Mouse (Mus musculus): Measurements from ENCODE around the gene Lmo7.

Lmo7 gene

GRCm38 (mm10) chr14:101878346-101879049 lies 148.7 kb downstream of the Lmo7 start:
- DNase-seq (ENCODE audit: low read depth, low spot score), result no peak

DNA sequence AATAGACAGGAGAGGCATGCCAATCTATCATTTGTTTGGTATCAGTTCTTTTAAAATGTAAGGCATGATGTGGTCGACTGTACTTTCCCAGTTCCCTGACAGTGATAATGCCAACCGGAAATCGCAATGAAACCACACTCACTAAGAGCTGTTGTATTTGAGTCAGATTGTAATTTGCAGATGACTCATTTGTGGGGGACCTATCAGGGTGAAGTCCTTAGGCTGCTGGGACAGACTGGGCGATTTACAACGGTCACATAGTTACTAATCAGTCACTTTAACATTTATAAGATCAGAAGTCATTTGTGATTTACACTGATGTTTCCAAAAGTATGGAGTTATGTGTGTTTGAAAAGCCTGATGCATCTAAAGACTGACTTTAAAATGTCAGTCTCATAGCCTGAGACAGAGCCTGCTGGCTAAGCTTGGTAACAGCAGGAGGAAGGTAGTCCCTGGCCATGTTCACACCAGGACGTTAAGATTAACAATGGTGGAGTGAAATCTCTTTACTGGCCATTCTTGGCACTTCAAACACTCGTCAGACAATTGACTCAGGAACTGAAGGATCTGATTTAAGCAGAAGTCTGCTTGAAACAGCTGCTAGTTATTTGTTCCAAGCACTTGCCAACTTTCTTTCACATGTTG lies 149.4 kb downstream of the Lmo7 start:
- DNase-seq (ENCODE audit: low read depth, low spot score), result no peak

DNA sequence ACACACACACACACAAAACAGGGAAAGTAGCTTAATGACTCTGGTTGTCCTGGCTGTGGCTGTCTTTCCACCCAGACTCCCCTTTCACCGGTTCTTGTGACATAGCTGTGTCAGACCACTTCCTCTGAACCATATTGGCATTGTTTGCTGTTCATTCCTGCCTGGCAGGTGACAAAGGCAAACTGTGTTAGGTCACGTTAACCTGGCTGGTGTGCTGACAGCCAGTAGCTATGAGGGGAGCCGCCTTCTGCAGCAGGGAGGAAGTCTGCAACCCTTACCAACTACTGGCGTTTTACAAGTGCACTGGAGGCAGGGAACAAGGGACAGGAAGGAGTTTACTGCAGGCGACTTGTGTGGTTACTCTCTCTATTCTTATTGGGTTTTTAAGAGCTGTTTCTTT lies 153.2 kb downstream of the Lmo7 start:
- no peak for DNase-seq (ENCODE audit: low read depth, low spot score)

DNA sequence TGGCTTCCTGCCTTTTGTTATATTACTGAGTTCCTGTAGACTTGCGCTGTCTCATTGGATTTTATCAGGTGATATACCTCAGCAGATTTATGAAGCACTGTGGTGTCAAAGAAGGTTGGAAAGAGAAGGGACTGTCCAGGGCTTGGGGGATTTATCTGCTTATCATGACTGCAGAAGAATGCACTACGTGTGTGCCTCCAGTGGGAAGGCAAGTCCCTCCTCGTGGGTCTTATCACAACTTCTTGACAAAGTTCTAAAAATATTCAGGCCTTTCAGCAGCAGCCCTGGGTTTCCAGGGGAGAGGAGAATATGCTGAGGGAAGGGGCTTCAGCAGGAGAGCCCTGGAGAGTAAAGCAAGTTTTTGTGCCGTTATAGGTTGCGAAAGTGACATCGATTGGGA lies 154.0 kb downstream of the Lmo7 start:
- no peak for DNase-seq (ENCODE audit: low read depth, low spot score)

DNA sequence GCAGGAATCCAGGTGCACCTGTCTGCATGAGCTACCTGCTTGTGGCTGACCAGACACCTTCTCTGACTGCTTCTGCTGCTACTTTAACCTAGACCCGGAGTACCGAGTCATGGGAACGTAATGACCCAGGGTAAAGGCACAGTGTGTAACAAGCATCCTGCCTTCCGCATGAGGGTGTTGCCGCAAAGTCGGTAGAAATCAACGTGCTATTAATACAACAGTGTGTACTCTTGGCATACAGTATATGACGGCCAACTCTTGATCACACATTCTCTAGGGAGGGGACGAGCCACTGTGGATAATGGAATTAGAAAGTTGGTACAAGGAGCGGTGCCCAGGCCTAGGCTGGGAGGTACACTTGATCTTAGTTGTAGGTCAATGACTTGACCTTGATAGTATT lies 156.6 kb downstream of the Lmo7 start:
- DNase-seq (ENCODE audit: low read depth, low spot score), result no peak

GRCm38 (mm10) chr14:101891903-101892448 lies 162.2 kb downstream of the Lmo7 start:
- DNase-seq (ENCODE audit: low read depth, low spot score), result no peak

- DNase-seq (ENCODE audit: low read depth, low spot score), result no peak
These were observed 162.7 kb downstream of the Lmo7 start for GRCm38 (mm10) chr14:101892496-101892895.

DNA sequence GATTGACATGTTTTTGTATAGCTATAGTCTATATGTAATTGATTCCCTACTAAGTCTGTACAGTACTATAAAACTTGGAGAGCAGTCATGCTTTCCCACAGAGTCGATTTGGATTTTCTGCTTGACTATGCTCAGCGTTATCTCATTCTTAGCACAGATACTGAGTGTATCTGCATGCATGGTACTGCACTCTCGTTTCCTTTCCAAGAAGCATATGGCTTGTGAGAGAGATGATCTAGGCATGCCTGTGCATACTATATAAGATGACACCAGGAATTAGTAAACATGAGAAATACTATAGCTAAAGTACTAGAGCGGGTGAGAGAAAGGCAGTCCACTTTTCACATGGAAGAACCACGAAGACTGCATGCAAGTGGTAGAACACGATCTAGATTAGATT lies 163.5 kb downstream of the Lmo7 start:
- DNase-seq (ENCODE audit: low read depth, low spot score), result no peak

DNA sequence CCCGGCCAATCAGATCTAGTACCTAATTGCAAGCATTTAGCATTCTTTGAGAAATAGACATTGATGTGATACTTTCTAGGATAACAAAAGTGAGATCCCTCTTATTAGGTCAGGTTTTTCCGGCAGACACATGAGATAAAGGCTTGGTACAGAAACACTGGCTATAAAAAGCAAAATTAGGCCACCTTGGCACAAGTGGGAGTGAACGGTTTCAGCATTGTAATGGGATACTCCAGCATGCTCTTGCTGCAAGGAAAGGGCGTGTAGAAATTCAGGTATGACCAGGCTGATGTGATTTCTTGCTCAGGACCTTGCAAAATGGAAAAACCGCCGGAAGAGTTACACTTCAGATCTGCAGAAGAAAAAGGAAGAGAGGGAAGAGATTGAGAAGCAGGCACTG lies 168.5 kb downstream of the Lmo7 start:
- no peak for DNase-seq (ENCODE audit: low read depth, low spot score)

DNA sequence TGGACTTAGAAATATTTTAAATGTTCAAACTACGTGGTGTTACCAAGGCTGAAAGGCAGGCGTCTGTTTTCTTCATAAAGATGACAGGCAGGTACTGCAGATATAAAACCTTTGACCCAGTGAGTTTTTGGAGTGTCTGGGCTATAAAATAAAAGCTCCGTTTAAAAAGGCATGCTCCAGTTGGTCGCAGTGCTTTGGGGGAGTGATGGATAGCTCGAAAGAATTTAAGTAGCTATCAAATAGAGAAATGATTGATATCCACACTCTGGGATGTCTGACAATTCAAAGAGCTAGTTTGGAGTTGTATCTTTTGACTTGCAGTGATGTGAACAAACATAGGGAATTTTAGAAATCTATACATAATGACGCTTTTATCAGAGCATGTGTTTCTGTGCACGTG lies 171.7 kb downstream of the Lmo7 start:
- no peak for DNase-seq (ENCODE audit: low read depth, low spot score)

DNA sequence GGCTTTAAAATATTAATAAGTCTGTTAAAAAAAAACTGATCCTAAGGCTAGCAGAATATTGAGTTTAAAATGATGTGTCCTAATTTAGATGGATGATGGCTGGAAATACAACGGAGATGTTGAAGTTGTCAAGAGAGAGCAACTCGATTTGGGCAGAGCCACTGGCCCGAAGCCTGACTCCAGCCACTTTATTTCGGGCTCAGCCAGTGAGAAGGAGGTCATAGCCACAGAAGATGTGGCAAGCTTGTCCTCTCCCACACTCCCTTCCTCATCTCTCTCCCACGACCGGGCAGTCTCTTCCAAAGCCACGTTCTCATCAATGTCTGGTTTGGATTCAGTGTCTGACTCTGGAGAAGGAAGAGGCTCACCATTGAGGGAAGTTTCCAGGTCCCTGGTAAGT lies 172.2 kb downstream of the Lmo7 start:
- DNase-seq (ENCODE audit: low read depth, low spot score), result no peak

DNA sequence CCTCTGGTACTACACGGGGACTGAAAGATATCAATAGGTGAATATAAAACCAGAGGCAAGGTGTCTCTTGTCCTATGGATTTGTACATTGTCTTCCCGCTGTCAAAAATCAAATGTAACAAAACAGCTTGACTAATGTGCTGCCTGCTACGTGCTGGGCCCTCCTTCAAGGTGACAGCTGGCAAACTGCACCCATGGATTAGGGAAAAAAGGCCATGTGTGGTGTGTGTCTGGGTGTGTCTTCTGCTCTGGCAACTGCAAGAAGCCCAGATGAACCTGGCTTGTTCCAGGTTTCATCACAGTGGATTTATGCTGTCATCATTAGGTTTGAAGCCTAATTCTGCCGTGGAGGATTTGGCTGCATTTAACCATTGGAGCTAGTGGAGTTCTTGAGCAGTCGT lies 174.0 kb downstream of the Lmo7 start:
- DNase-seq (ENCODE audit: low read depth, low spot score), result no peak

DNA sequence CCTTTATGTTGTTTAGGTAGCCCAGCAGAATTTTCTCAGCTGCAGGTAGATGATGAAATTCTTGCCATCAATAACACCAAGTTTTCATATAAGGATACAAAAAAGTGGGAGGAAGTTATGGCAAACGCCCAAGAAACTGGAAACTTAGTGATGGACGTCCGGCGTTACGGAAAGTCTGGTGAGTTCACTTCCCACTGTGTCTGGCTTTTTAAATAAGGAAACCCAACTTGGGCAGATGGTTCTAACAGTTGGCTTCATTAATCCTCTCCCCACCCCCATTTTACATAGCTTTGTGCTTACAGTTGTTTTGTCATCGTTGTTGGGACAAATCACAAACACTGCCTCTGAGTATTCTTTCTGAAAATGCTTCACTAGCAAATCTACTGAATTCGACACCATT lies 182.2 kb downstream of the Lmo7 start:
- no peak for DNase-seq (ENCODE audit: low read depth, low spot score)

GRCm38 (mm10) chr14:101912392-101912791 lies 182.6 kb downstream of the Lmo7 start:
- no peak for DNase-seq (ENCODE audit: low read depth, low spot score)

GRCm38 (mm10) chr14:101914321-101914720 lies 184.6 kb downstream of the Lmo7 start:
- DNase-seq (ENCODE audit: low read depth, low spot score), result no peak

- no peak for DNase-seq (ENCODE audit: low read depth, low spot score)
These were observed 186.1 kb downstream of the Lmo7 start for GRCm38 (mm10) chr14:101915867-101916266.

DNA sequence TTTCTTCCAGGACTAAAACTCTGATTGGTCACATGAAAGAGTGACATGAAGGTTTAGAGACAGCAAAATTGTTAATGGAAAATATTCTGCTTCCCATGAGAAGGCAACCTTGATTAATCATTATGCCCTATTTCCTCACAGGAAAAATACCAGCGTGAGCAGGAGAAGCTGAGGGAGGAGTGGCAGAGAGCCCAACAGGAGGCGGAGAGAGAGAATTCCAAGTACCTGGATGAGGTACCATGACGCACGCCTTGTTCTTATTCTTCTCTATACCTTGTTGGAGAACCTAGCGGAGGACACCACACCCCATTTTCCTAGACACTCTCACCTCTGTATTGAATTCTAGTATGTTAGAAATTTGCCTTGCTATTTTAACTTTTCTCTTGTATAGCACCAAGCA lies 188.7 kb downstream of the Lmo7 start:
- DNase-seq (ENCODE audit: low read depth, low spot score), result no peak

DNA sequence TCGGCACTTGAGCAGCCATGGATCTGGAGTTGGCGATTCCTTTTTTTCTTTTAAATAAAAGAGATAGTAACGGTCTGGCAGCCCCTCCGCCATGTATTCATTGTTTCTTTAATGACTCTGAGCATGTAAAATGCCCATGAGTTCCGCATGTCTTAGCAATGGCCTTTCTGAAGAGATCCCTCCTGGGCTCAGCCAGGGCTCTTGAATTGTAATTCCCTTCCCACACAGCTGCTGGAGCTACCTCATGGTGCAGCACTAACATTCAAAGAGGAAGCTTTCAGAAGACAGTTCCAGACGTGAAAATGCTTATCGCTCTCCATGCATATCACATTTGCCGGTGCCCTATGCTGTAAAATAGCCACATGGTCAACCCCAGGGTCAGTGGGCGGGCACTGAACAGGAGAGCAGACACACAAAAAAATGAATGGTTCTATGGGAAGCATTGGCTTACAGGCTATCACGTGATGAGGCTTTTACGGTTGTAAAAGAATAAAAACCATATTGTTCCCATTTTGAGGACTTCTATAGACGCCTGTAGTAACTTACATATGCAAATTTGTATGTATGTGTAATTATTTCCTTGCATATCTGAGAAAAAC lies 198.0 kb downstream of the Lmo7 start:
- DNase-seq (ENCODE audit: low read depth, low spot score), result no peak

GRCm38 (mm10) chr14:101930576-101931447 lies 201.1 kb downstream of the Lmo7 start:
- no peak for DNase-seq (ENCODE audit: low read depth, low spot score)

- no peak for DNase-seq (ENCODE audit: low read depth, low spot score)
These were observed 201.6 kb downstream of the Lmo7 start for GRCm38 (mm10) chr14:101931448-101931750.

- DNase-seq (ENCODE audit: low read depth, low spot score), result no peak
These were observed 203.8 kb downstream of the Lmo7 start for GRCm38 (mm10) chr14:101933551-101933950.

- DNase-seq (ENCODE audit: low read depth, low spot score), result peak; percentile 43
These were observed 213.2 kb downstream of the Lmo7 start for GRCm38 (mm10) chr14:101942971-101943370.
